Mouse (Mus musculus) G1E (cell line): ENCODE measurements around the gene Smarcd2.

ENCODE experiments used
- CTCF ChIP-seq: IDR thresholded peaks from 2 replicates; pipeline ENCODE4 v1.5.1; 2012; ENCODE audit warnings: low read depth, low read length, inconsistent platforms, mixed read lengths
- GATA1 ChIP-seq: IDR thresholded peaks from 2 replicates; pipeline ENCODE4 v1.6.1; 2012; ENCODE audit warnings: borderline replicate concordance, low read length, inconsistent platforms, mixed read lengths

GRCm38 (mm10) chr11:106266431-106266830 lies 6.3 kb downstream of the Smarcd2 start:
- TF ChIP-seq CTCF = no peak
- no peak for TF ChIP-seq GATA1
